Mouse (Mus musculus) lung, adult 2 months (tissue): Measurements from ENCODE around the gene Cyb5r3.

Experiments used
- CTCF ChIP-seq: fragments of 200-500 bp; IDR thresholded peaks from 2 replicates; pipeline ENCODE4 v1.5.1; 2011; ENCODE audit warnings: mild to moderate bottlenecking, low read length, control low read depth; ENCODE audit not compliant: insufficient read depth
- POLR2A ChIP-seq: fragments of 200-500 bp; IDR thresholded peaks from 2 replicates; pipeline ENCODE4 v1.6.1; 2011; ENCODE audit warnings: low read depth, mild to moderate bottlenecking, control low read depth, low read length, borderline replicate concordance; ENCODE audit errors: extremely low read depth

DNA sequence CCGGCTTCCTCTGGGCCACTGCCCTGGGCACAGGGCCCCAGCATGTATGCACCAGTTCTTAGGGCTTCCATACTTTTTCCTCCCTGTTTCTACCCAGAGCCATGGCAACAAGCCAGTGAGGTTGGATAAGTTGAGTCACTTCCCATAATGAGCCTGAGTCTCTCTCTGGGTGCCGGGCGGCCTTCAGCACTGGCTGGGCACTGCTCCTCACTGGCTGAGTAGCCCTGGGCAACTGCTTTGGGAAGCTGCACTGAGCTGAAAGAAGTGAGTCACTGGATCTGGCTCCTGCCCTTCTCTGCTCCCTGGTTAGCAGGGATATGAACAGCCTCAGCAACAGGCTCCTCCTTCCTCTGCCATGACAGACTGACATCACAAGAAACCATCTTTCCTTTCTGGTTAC is 5.8 kb downstream of the Cyb5r3 start:
- TF ChIP-seq CTCF, result no peak
- no peak for TF ChIP-seq POLR2A
